Mouse (Mus musculus): ENCODE measurements at regions not wholly inside any gene's neighbourhood (a gene's known extent, or its start where the extent isn't known, plus 50 kb on each side); places are given as distances from the start of the nearest gene placed in this dataset.

DNA sequence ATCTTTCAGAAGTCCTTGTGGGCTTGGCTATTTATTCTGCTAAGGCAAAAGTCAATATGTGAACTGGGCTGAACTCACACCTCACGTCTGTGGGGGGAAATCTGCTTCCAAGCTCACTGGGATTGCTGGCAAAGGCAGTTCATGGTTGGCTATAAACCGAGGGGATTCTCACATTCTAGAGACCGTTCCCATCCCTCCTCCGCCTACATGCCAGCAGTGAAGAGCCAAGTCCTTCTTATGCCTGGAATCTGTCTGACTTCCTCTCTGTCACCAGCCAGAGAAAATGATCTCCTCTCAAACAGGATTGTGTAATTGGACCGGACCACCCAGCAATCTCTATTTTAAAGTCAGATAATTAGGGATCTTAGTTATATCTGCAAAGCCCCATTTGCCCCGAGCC lies 212.4 kb upstream of the Daam1 start:
- intact Hi-C loops (cut with DNase I) = no loop called here
- DNase-seq = peak in 1 of 2 experiments; percentile 16

DNA sequence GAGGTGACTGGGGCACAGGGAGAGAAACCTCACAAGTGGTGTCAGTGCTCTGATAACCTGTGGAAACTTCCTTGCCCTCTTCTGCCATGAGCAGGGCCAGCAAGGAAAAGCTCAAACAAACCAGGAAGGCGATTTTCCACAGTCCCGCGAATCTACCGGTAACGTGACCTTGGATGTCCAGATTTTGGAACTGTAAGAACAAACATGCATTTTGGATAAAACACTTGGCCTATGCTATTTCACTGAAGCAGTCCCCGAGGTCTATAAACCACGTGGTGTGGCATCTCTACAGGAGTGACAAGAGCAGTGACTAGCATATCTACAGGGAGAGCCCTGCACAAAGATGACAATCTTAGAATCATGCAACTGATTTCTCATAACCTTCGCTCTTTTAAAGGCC lies 211.9 kb upstream of the Daam1 start:
- DNase-seq = no peak
- intact Hi-C loops (cut with DNase I) = no loop called here

DNA sequence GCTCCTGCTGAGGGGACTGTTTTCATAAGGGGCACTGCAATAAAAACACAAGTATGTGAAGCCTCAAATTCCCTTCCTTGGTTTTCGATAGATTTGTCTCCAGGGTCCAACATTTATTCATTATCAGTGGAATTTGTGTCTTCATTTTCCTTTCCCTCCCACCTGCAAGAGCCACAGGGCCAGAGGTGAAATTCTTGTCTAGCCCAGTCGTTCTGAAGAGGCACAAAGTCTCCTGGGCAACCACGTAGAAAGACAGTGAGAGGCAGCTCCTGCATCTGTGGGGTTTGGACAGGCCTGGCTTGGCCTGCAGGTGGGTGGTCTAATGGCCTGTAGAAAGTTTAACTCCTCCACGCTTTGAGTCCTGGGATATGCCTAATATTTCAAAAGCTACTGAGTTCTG lies 211.3 kb upstream of the Daam1 start:
- intact Hi-C loops (cut with DNase I) = no loop called here
- no peak for DNase-seq

DNA sequence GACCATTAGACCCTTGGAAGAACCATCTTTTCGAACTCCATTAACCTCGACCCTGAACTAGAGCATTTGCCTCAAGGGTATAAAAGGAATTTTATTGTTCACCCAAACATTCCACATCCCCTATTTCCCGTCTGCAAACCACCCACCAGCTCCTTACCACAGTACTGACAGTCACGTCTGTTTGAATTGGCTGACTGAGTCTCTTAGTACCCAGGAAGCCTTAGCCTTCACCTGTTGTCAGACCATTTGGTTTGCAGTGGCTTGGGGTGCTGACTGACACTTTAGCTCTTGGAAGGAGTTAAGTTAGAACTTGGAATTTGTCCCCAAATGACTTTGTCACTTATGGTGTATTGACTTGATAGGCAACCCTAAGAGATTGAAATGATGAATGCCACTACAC lies 209.3 kb upstream of the Daam1 start:
- intact Hi-C loops (cut with DNase I) = loop anchor here (10.0 kb wide), 1 partner anchor 177 kb away; no protein-coding TSS in a partner anchor

DNA sequence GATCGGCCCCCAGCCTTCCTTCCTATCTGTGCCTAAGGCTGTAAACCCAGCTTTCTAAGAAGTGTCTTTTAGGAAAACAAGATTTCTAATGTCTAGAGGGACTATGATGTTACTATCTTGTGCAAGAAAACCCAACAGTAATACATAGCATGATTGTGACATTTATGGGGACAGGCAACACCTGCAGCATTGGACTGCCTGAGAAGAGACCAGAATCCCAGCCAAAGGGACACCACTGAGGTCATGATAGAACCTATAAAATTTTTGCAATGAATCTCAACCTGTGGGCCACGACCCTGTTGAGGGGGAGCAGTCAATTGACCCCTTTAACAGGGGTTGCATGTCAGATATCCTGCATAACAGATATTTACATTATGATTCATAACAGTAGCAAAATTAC lies 208.1 kb upstream of the Daam1 start:
- no peak for DNase-seq
- intact Hi-C loops (cut with DNase I) = loop anchor here (10.0 kb wide), 1 partner anchor 178 kb away; no protein-coding TSS in a partner anchor

More for the DNA sequence above, 209.3 kb upstream of the Daam1 start:
- DNase-seq = no peak

DNA sequence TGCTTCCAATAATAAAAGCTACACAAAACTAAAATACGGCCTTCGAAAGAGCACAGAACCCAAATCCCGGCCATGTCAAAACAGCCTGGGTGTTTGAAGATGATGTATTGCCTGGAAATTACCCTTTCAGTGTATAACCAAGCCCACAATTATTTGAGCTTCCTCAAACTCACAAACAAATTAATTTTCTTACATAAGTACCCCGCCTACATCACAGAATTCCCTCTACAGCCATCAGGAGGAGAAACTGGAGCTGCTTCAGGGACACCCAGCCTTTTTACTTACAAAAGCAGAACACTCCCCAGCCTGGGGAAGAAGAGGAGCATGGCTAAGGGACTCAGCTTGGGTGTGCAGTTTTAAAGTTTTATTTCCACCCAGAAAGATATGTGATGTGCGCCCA lies 207.6 kb upstream of the Daam1 start:
- no peak for DNase-seq
- intact Hi-C loops (cut with DNase I) = loop anchor here (10.0 kb wide), 1 partner anchor 178 kb away; no protein-coding TSS in a partner anchor

DNA sequence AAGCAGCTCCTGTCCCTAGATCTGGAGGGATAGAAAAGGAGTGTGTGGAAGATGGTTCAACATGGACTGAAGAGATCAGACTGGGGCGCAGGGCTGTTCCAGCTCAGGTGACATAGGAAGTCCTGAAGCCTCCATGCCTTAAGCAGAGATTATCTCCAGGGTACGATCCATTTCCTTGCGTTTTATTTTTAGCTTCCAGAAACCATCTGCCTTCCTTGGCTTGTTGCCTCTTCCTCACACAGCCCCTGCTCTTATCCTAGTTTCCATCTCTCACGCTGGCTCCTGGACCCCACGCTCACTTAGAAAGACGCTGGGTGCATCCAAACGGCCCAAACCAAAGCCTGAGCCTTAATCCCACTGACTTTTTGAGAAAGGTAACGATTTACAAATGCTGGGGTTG lies 206.8 kb upstream of the Daam1 start:
- no peak for DNase-seq
- intact Hi-C loops (cut with DNase I) = loop anchor here (10.0 kb wide), 1 partner anchor 179 kb away; no protein-coding TSS in a partner anchor

DNA sequence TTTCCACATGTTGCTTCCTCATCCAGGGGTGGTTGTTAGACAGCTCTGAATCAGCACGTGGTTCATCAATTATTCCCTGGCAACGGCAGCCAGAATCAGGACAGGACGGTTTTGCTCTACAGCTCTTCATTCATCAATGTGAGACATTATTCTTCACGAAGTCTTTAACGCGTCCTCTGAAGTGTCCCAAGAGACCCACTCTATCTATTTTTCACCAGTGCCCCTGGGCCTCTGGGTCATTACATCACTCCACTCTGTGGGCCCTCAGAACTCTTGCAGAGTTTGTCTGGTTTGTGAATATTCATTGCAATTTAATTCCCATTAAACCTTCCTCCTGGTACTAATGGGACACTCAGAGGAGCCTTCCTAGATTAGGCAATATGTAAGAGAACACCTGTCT lies 206.2 kb upstream of the Daam1 start:
- no peak for DNase-seq
- intact Hi-C loops (cut with DNase I) = loop anchor here (10.0 kb wide), 1 partner anchor 180 kb away; no protein-coding TSS in a partner anchor

DNA sequence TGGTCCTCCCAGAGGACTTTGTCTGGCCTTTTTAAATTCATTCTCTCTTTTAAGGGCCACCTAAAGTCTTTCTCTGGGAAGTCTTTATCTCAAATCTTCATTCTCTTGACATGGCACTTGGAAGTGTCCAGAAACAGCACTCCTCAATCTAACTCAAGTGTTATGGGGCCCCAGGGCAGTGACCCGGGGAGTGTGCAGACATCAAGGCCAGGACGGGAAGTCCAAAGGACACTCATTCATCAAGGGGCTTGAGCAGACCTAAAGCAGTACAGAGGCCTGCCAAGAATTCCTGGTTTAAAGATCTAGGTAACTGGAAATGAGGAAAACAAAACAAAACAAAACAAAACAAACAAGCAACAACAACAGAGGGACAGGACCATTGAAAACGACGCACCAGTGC lies 205.8 kb upstream of the Daam1 start:
- intact Hi-C loops (cut with DNase I) = loop anchor here (10.0 kb wide), 1 partner anchor 180 kb away; no protein-coding TSS in a partner anchor
- DNase-seq = no peak

DNA sequence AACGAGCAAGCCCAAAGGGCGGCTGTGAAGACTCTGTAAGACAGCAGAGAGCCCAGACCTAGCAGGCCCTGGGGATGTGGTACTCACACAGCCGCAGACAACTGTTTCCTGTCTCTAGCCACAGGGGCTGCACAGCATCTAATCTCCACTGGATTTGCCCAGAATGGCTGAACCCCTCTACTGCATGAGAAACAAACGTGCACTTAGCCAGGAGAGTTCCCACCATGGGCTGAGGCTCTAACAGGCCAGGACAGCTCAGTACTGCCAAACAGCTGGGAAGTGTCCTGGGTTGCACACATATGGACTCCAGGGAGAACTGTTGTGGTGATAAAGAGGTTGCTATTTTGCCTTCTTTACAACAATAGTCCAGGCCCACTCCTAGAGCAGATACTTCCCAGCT lies 204.1 kb upstream of the Daam1 start:
- DNase-seq = peak; percentile 58 to 67
- intact Hi-C loops (cut with DNase I) = loop anchor here (10.0 kb wide), 1 partner anchor 182 kb away; no protein-coding TSS in a partner anchor

DNA sequence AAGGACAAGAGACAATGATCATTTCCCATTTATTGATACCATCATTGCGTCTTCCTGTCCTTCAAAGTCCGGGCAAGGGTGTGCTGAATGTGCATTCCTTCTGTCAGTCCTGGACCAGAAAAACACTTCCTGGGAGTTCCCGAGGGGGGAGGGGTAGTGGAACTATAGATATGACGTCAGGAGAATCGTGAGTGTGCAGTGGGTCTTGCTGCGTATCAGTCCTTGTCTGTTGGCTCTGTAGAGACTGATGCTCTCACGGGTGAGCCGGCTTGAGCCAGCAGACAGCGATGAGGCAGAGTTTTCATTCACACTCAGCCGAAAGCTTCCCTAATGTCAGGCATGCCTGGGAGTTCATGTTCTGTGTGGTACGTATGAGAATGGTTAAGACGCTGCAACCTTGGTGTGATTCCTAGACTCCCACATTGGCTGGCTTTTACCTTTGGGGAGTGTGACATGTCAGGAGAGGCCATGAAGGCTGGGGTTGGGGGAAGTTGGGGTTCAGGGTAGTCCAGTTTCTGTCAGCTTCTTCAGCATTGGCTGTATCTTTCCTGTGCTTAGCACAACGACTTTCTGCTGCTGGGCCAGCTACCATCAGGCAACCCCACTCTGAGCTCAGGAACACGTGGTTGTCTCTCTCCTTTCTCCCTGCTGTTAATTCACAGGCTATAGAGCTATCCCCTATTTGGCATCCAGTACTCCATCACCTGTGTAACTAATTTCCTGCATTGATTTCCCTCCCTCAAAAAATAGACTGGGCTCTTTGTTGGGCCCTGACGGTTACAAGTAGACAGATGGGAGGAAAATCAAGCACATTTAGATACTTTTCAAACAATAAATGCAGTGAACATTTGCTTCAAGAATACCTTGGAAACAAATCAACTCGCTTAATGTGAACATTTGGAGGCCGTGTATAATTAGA lies 203.2 kb upstream of the Daam1 start:
- intact Hi-C loops (cut with DNase I) = loop anchor here (10.0 kb wide), 1 partner anchor 183 kb away; no protein-coding TSS in a partner anchor
- DNase-seq = peak in 1 of 2 experiments; percentile 21

DNA sequence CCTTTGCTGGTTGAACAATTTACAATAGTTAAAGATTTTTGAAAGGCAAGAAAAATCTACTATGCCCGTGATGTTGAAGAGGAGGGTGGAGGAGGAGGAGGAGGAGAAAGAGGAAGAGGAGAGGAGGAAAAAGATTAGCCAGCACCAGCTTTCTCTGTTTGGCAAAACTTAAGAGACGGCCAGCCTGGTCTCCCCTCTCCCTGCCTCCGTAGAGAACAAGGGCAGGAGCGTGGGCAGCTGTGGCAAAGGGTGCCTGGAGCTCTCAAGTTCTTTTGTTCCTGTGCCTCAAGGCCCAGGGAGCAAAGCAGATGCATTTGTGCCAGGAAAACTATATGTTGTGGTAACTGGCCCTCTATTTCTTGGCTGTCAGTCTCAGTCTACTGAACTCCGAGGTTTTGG lies 202.5 kb upstream of the Daam1 start:
- no peak for DNase-seq
- intact Hi-C loops (cut with DNase I) = loop anchor here (10.0 kb wide), 1 partner anchor 184 kb away; no protein-coding TSS in a partner anchor

DNA sequence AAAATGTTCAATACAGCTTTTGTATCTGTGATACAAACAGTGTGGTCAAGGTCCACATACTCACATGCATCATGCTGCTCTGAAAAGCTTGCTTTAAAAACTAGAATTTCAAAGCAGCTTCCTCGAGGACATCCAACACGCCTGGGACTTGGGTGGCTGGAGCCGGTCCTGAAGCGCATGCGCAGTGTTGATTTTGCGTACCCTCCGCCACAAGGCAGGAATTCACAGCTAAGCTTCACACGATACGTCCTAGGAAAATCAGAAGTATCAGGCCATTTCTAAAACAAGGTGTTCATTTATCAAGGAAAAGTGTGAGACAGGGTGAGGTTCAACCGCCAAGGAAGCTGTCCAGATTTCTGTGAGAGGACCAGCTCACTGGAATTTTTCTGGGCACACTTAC lies 202.1 kb upstream of the Daam1 start:
- no peak for DNase-seq
- intact Hi-C loops (cut with DNase I) = loop anchor here (10.0 kb wide), 1 partner anchor 184 kb away; no protein-coding TSS in a partner anchor

DNA sequence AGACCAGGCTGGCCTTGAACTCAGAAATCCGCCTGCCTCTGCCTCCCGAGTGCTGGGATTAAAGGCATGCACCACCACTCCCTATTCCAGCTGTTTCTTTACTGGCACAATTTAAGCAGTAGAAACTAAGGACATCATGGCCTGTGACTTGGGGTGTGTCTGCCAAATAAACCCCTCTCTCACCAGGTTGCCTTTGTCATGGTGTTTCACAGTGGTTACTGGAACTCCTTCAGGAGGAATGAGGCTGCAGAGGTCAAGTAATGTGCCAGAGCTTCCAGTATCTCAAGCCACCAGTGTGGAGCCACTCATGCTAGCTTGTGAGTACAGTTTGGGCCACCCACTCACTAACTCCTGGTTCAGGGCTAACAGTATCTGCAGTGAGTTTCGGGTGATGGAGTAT lies 200.5 kb upstream of the Daam1 start:
- intact Hi-C loops (cut with DNase I) = no loop called here
- no peak for DNase-seq

DNA sequence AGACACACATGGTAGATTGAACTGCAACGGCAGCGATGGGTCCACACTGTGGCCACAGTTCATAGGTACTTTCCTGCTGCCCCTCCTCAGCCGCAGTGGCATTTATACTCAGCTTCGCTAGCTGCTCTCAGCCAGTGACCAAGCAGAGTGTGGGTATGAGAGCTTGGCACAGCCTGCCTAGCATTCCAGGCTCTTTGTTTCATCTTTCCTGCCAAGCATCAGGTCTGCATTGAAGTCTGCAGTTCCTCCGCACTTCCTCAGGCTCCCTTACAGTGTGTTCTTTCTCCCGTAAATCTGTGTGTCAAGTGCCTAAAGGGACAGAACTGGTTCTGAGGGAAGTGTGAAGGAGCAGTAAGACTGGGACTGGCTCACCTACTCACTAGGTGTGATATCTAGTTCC lies 194.6 kb upstream of the Daam1 start:
- intact Hi-C loops (cut with DNase I) = no loop called here
- DNase-seq = no peak

DNA sequence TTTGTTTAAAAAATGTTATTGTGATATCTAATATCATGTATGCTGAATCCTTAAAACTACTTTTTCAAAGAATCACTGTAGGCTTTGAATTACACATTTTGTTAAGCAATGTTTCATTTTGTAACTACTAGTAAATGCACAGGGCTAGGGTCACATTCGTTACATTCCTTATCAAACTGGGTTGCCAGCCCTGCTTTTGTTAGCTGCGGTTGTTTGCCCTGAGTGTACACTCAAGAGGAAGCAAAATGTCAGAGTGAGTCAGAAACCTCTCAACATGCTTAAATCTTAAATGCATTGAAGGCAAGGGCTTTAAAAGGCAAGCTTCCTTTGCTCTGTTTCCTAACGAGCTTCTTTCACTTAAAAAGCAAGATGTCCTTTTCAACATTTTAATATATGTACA lies 193.6 kb upstream of the Daam1 start:
- no peak for DNase-seq

DNA sequence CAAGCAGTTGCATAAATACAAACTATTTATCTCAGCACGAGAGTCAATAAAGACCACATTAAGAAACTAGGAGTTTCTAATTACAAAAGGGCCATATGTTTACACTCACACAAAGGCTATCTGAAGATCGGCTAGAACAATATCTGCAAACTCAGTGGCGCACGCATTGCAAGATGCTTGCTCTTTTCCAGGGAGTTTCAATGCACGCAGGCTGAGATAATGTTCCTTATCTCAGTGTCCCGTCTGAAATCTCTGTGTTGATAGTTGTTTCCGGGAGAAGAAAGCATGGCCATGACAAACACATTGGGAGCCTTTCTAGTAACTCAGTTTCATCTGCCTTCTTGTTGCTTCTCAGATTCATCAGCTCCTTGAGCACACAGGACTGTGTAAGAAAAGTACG lies 192.6 kb upstream of the Daam1 start:
- intact Hi-C loops (cut with DNase I) = no loop called here
- no peak for DNase-seq

More for the DNA sequence above, 193.6 kb upstream of the Daam1 start:
- intact Hi-C loops (cut with DNase I) = no loop called here

DNA sequence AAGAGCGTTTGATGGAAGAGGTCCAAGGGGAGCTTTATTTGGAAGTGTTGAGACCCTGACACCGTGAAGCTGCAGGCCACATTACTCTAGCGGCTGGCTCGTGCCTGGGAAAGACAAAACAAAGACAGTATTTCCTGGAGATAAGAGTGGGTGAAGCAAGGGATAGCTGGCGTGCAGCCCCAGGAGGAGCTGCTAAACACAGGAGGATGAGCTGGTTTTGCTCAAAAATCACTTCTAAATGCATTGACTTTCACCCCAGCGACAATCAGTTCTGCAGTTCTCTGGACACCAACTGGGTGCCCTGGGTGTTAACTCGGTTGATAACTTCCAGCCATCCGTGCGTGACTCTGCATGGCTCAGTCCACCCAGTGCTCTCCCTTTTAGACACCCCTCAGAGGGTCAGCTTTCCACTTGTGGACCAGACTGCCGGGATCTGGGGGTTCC lies 190.8 kb upstream of the Daam1 start:
- intact Hi-C loops (cut with DNase I) = no loop called here

DNA sequence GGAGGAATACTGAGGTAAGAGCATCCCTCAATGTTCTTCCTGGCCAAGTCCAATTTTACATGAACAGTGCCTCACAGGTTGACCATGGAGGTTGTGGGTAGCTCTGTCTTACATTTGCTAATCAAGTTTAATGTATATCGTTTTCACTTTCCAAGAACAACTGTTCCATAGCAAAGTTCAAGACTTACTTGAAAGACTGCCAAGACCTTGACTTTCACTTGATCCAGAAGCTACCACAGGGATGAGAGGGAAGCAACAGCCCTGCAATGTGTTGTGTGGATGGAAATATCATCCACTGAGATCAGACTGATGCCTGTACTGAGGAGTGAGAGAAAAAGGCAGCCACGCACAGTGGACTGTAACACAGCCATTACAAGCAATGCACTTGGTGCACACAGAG lies 189.4 kb upstream of the Daam1 start:
- intact Hi-C loops (cut with DNase I) = no loop called here
- no peak for DNase-seq

More for the DNA sequence above, 190.8 kb upstream of the Daam1 start:
- peak; percentile 29 to 37 for DNase-seq

DNA sequence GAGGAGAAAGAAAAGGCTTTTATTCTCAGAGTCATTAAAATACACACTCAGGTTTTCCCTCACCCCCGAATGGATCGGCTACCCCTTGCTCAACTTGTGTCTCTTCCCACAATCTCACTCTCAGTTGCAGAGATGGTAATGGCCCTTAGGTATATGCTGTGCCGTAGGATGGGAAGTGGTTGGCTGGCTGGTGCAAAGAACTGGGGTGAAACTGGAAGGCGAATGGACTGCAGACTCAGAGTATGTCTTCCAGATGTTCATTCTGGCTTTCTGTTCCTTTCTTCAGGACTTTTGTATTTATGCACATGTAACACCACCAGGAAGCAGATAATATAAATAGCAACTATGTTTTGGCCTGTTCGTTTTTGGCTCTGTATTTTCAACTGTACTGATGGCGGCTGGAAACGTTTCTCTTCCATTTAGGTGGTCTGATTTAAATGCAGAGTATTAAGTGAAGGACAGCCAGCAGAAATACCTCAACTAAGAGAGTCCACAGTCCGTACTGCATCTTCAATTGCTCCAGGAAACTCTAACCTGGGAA lies 188.0 kb upstream of the Daam1 start:
- no peak for DNase-seq
- intact Hi-C loops (cut with DNase I) = no loop called here

DNA sequence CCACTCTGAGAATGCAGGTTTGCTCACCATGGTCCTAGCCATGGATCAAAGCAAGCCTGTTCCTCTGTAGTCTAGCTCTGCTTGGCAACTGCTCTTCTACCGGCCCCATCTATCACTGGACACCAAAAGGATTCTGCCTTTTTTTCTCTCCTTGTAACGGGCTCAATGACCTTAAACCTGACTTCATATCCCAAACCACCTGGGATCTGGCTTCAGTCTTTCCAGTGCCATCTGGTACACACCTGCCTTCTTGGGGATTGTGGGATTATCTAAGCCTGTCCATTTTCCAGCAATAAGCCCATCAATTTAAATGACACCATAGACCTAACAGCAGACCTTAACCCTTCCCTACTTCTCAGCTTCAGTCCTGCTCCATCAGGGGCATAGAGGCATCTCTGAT lies 179.6 kb upstream of the Daam1 start:
- DNase-seq = no peak
- intact Hi-C loops (cut with DNase I) = no loop called here
